ENCODE assay signal across 9 mouse cellular contexts in the genomic region with DNA sequence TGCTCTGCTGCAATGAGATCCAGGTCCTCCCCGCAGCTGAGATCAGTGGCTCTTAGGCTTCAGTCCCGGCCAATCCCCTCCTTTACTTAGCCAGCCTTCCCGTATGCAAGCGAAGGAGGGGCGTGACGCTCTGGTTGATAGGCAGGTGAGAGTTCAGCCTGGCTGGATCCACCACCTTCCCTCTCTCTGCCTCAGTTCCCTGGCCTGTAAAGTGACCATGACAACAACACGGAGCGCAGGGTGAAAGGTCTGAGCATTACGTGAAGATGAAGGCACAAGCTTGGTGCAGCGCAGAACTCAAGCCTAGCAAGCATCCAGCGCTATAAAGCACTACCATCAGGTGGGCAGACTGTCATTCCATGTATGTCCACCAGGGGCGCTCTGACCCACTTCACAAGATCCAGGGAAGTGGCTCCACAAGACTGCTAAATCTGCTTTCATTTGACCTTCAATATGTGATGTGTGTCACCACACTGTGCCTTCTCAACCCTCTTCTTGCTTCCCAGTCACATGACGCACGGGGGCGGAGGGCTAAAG. TPM values are rescaled to one million over a fixed set of nuclear protein-coding genes. Genes with fewer than 3 reads are reported as not detected.
DNase-seq lines count a peak whose midpoint lies in the region; ATAC-seq and TF ChIP-seq lines count a peak whose summit lies in the region.
"Had no signal": no experiment of that assay in that cellular context is flagged by ENCODE, and none has a peak within 500 bp of the region (broad histone marks: within the 10 kb centered on the region; RNA-seq: fewer than 3 reads in every experiment).

No protein-coding gene starts in this region.

- H3K4me2 ChIP-seq in forebrain, embryonic 15.5 days (replicated peaks) = no peak overlapping the region
- H3K4me2 ChIP-seq in lung, embryonic 14.5 days = peak overlapping the region; percentile 38
- H3K4me2 ChIP-seq: liver, embryonic 15.5 days had no signal

- H3K36me3 ChIP-seq in G1E (replicated peaks) = no peaks in the 10 kb centered on the region
- H3K36me3 ChIP-seq in forebrain, embryonic 15.5 days = no peaks in the 10 kb centered on the region
- H3K36me3 ChIP-seq in lung, embryonic 14.5 days (ENCODE audit: insufficient read depth) = no peaks in the 10 kb centered on the region
- H3K36me3 ChIP-seq: liver, embryonic 15.5 days had no signal

- H3K4me1 ChIP-seq in G1E (ENCODE audit: insufficient read depth, low read depth, low read length) = peaks cover 38% of the 10 kb centered on the region
- peaks cover 8% of the 10 kb centered on the region; the same call in 1 of the 2 replicates for H3K4me1 ChIP-seq in forebrain, embryonic 15.5 days
- no peaks in the 10 kb centered on the region for H3K4me1 ChIP-seq in lung, embryonic 14.5 days (ENCODE audit: insufficient read depth)

- TF ChIP-seq CTCF in G1E (IDR thresholded peaks at IDR 0.05; ENCODE audit: low read depth, low read length) = peak; percentile 99
- TF ChIP-seq CTCF in layer of hippocampus, adult 2 months (conservative IDR thresholded peaks at IDR 0.05) = peak; percentile 99; the same call in 1 of the 2 replicates
- peak; percentile 99 for TF ChIP-seq CTCF in lung, embryonic 14.5 days (IDR thresholded peaks at IDR 0.05; ENCODE audit: low read depth)

- intact Hi-C loops in heart, postnatal 25 days (cut with DNase I) = loop anchor here (2.0 to 5.0 kb wide), 3 partner anchors 46 to 131 kb away; no protein-coding TSS in a partner anchor

- H3K27ac ChIP-seq in forebrain, embryonic 15.5 days (replicated peaks) = no peak overlapping the region
- 0 out of 2 replicates have a peak overlapping the region, but pooled peaks have one; percentile 28 for H3K27ac ChIP-seq in layer of hippocampus, adult 2 months
- H3K27ac ChIP-seq in lung, embryonic 14.5 days (ENCODE audit: low read depth) = no peak overlapping the region
- H3K27ac ChIP-seq: liver, embryonic 15.5 days had no signal

- H3K9me3 ChIP-seq in G1E (replicated peaks) = no peaks in the 10 kb centered on the region
- H3K9me3 ChIP-seq in forebrain, embryonic 15.5 days = no peaks in the 10 kb centered on the region
- H3K9me3 ChIP-seq in lung, embryonic 14.5 days (ENCODE audit: low read depth, low read length) = no peaks in the 10 kb centered on the region
- H3K9me3 ChIP-seq: liver, embryonic 15.5 days had no signal

- H3K9ac ChIP-seq in forebrain, embryonic 15.5 days (replicated peaks) = no peak overlapping the region
- no peak overlapping the region for H3K9ac ChIP-seq in lung, embryonic 14.5 days
- H3K9ac ChIP-seq: liver, embryonic 15.5 days had no signal

- H3K4me3 ChIP-seq in G1E (ENCODE audit: low read depth, low read length) = no peak overlapping the region
- no peak overlapping the region for H3K4me3 ChIP-seq in forebrain, embryonic 15.5 days
- no peak overlapping the region for H3K4me3 ChIP-seq in layer of hippocampus, adult 2 months
- H3K4me3 ChIP-seq in lung, embryonic 14.5 days (ENCODE audit: low read depth, low read length) = no peak overlapping the region; the same call in 1 of the 2 replicates
- H3K4me3 ChIP-seq: liver, embryonic 15.5 days had no signal

- ATAC-seq in G1E (ENCODE audit: extremely low read depth, insufficient number of reproducible peaks, low FRiP score, poor library complexity, severe bottlenecking) = no peak
- ATAC-seq in forebrain, embryonic 15.5 days (replicated peaks) = 0 out of 2 replicates have a peak, but pooled peaks have one; percentile 26
- ATAC-seq in lung, embryonic 14.5 days (ENCODE audit: insufficient read depth) = peak; percentile 71
- peak; percentile 78 for ATAC-seq in neutrophil, adult 5-6 weeks (ENCODE audit: extremely low read depth, insufficient number of reproducible peaks, low FRiP score, poor library complexity, severe bottlenecking)

- peaks cover 34% of the 10 kb centered on the region for H3K27me3 ChIP-seq in G1E (ENCODE audit: insufficient read depth, low read length)
- H3K27me3 ChIP-seq in forebrain, embryonic 15.5 days = no peaks in the 10 kb centered on the region
- H3K27me3 ChIP-seq in lung, embryonic 14.5 days (ENCODE audit: insufficient read depth, low read length) = no peaks in the 10 kb centered on the region

- WGBS in forebrain, embryonic 15.5 days = 4% methylated on average over 15 of the region's 15 CpGs
- 4% methylated on average over 15 of the region's 15 CpGs for WGBS in lung, embryonic 14.5 days

- DNase-seq in G1E (ENCODE audit: low spot score) = peak; percentile 45
- peak; percentile 43 for DNase-seq in cerebellum, adult 11-12 months
- DNase-seq in heart, postnatal 25 days (ENCODE audit: low spot score) = peak; percentile 57
- DNase-seq in layer of hippocampus, adult 2 months (ENCODE audit: low spot score in 2 of 2) = peak; percentile 44 to 76
- peak; percentile 92 for DNase-seq in lung, embryonic 14.5 days
- DNase-seq in thymus, adult 18-20 months = peak; percentile 70 to 81

RNA-seq across cellular contexts. Expression of a gene that starts 18.0 kb away (rescaled TPM):
- total RNA-seq in G1E (2014; fragmentation: Nextera tagmentation) = 1,598 and 1,903 TPM in 2 replicates
- 563 and 967 TPM in 2 replicates for total RNA-seq in G1E (2017)
- 1,685 and 1,796 TPM in 2 replicates for polyA plus RNA-seq in G1E (2012)
- 302 and 341 TPM in 2 replicates for polyA plus RNA-seq in forebrain, embryonic 15.5 days (2015; fragmentation: Nextera tagmentation; extraction: Ambion mirVana)
- total RNA-seq in heart, postnatal 25 days (2021) = 100 to 1,000 TPM; 230 to 252 TPM
- total RNA-seq in layer of hippocampus, adult 2 months (2021) = 100 to 1,000 TPM; 291 to 317 TPM
- 548 and 564 TPM in 2 replicates for polyA plus RNA-seq in lung, embryonic 14.5 days (2014; fragmentation: Nextera tagmentation; extraction: Ambion mirVana)
- 333 and 414 TPM in 2 replicates for total RNA-seq in neutrophil, adult 5-6 weeks (2017)

RNA-seq across cellular contexts. Expression of a gene that starts 49.7 kb away (rescaled TPM):
- 108 and 113 TPM in 2 replicates for total RNA-seq in G1E (2014; fragmentation: Nextera tagmentation)
- 51.6 and 56.0 TPM in 2 replicates for total RNA-seq in G1E (2017)
- polyA plus RNA-seq in G1E (2012) = 9.7 and 12.9 TPM in 2 replicates
- polyA plus RNA-seq in forebrain, embryonic 15.5 days (2015; fragmentation: Nextera tagmentation; extraction: Ambion mirVana) = 30.5 and 32.6 TPM in 2 replicates
- total RNA-seq in heart, postnatal 25 days (2021) = 10 to 100 TPM; 32.8 to 34.4 TPM
- total RNA-seq in layer of hippocampus, adult 2 months (2021) = 10 to 100 TPM; 27.3 to 28.5 TPM
- polyA plus RNA-seq in lung, embryonic 14.5 days (2014; fragmentation: Nextera tagmentation; extraction: Ambion mirVana) = 41.8 and 42.5 TPM in 2 replicates
- 73.5 and 78.9 TPM in 2 replicates for total RNA-seq in neutrophil, adult 5-6 weeks (2017)
